14 mouse cellular contexts compared by ENCODE assay signal in the genomic region with DNA sequence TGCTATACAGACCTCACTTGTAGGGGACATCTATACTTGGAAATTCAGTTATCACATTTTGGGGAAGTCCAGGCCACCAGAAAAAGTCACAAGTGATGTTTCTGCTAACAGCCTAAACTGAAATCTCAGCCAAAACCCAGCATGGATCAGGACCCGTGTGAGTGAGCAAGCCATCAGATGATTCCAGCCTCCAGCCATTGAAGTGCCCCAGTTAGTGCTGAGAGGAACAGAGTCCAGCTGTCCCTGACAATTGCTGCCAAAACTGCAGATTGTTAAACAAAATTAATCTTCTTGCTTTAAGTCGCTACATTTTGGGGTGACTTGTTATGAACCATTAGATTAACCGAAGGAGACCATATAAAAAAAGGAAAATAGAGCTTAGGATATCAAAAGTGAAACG.
DNase-seq lines count a peak whose midpoint lies in the region; ATAC-seq and TF ChIP-seq lines count a peak whose summit lies in the region.
"Had no signal": no experiment of that assay in that cellular context is flagged by ENCODE, and none has a peak within 500 bp of the region (broad histone marks: within the 10 kb centered on the region; RNA-seq: fewer than 3 reads in every experiment).

No protein-coding gene starts in this region.

- H3K4me2 ChIP-seq in lung, postnatal 0 days (replicated peaks; ENCODE audit: low read depth, low read length) = no peak overlapping the region
- H3K4me2 ChIP-seq: embryonic facial prominence, embryonic 12.5 days; limb, embryonic 12.5 days had no signal

- DNase-seq in Muller cell, postnatal 12 days (ENCODE audit: inconsistent ontology term) = peak; percentile 26
- DNase-seq in brain, adult 2 months (ENCODE audit: low read depth, low spot score) = peak; percentile 97
- DNase-seq in cerebellum, adult 9-10 months = peak; percentile 95
- peak; percentile 8 for DNase-seq in lung, postnatal 0 days (ENCODE audit: low spot score)
- no peak for DNase-seq in layer of hippocampus, postnatal 25 days (ENCODE audit: extremely low spot score in 1 of 2, low spot score in 1 of 2)
- no peak for DNase-seq in kidney, postnatal 36 days
- DNase-seq in heart, embryonic 10.5 days (ENCODE audit: low spot score) = no peak
- DNase-seq: heart, adult 11 months; kidney, adult 9 months; midbrain, embryonic 14.5 days had no signal

- no peaks in the 10 kb centered on the region for H3K36me3 ChIP-seq in lung, postnatal 0 days (ENCODE audit: insufficient read depth, low read length)
- no peaks in the 10 kb centered on the region for H3K36me3 ChIP-seq in heart, embryonic 10.5 days
- H3K36me3 ChIP-seq: embryonic facial prominence, embryonic 12.5 days; limb, embryonic 12.5 days had no signal

- H3K27me3 ChIP-seq in lung, postnatal 0 days (replicated peaks; ENCODE audit: insufficient read depth, low read length) = no peaks in the 10 kb centered on the region
- H3K27me3 ChIP-seq in heart, embryonic 10.5 days (ENCODE audit: insufficient read depth, poor library complexity, severe bottlenecking) = no peaks in the 10 kb centered on the region
- H3K27me3 ChIP-seq: limb, embryonic 12.5 days had no signal

- no peak for TF ChIP-seq CTCF in lung, postnatal 0 days (IDR thresholded peaks at IDR 0.05)

- H3K9ac ChIP-seq in lung, postnatal 0 days (replicated peaks; ENCODE audit: low read depth) = no peak overlapping the region
- H3K9ac ChIP-seq: embryonic facial prominence, embryonic 12.5 days; limb, embryonic 12.5 days; liver, embryonic 14.5 days had no signal

- WGBS in lung, postnatal 0 days = 46% methylated on average over 4 of the region's 4 CpGs
- WGBS in heart, embryonic 10.5 days = 68% methylated on average over 4 of the region's 4 CpGs

- no peak overlapping the region for H3K27ac ChIP-seq in lung, postnatal 0 days (ENCODE audit: low read length)
- no peak overlapping the region for H3K27ac ChIP-seq in heart, embryonic 10.5 days
- H3K27ac ChIP-seq: embryonic facial prominence, embryonic 12.5 days; left cerebral cortex, adult 2 months; limb, embryonic 12.5 days; liver, embryonic 14.5 days had no signal

- no peaks in the 10 kb centered on the region for H3K4me1 ChIP-seq in lung, postnatal 0 days (ENCODE audit: insufficient read depth, low read depth, low read length)
- no peaks in the 10 kb centered on the region for H3K4me1 ChIP-seq in heart, embryonic 10.5 days
- H3K4me1 ChIP-seq: embryonic facial prominence, embryonic 12.5 days; limb, embryonic 12.5 days had no signal

- no peaks in the 10 kb centered on the region for H3K9me3 ChIP-seq in lung, postnatal 0 days (ENCODE audit: low read length)
- H3K9me3 ChIP-seq in heart, embryonic 10.5 days = no peaks in the 10 kb centered on the region
- H3K9me3 ChIP-seq: embryonic facial prominence, embryonic 12.5 days; limb, embryonic 12.5 days had no signal

- 0 out of 2 replicates have a peak, but pooled peaks have one; percentile 38 for ATAC-seq in lung, postnatal 0 days

- H3K4me3 ChIP-seq in lung, postnatal 0 days (ENCODE audit: low read depth, low read length) = no peak overlapping the region
- no peak overlapping the region for H3K4me3 ChIP-seq in heart, embryonic 10.5 days
- H3K4me3 ChIP-seq: embryonic facial prominence, embryonic 12.5 days; left cerebral cortex, adult 2 months; limb, embryonic 12.5 days had no signal

- no peak for TF ChIP-seq EP300 in lung, postnatal 0 days (IDR thresholded peaks at IDR 0.05)

Comparison
In these comparisons a context has a peak if more than half of its experiments do, and no peak if none do; other contexts are left out.
1. DNase-seq: peak in Muller cell, postnatal 12 days (single experiment), brain, adult 2 months (single experiment), cerebellum, adult 9-10 months (single experiment) and lung, postnatal 0 days (single experiment); none in layer of hippocampus, postnatal 25 days (0 of 2), kidney, postnatal 36 days (0 of 2) and heart, embryonic 10.5 days (single experiment).